Mouse (Mus musculus) liver, postnatal 0 days (tissue): ENCODE results near the gene Cryzl1.

Experiments
- CTCF ChIP-seq: sonication (generic); IDR thresholded peaks from 2 replicates; pipeline ENCODE4 v1.5.1; 2016; ENCODE audit warnings: antibody characterized with exemption, low read depth
- EP300 ChIP-seq: IDR thresholded peaks from 2 replicates; pipeline ENCODE4 v1.6.1; 2016; ENCODE audit warnings: antibody characterized with exemption, low read depth, mild to moderate bottlenecking

DNA sequence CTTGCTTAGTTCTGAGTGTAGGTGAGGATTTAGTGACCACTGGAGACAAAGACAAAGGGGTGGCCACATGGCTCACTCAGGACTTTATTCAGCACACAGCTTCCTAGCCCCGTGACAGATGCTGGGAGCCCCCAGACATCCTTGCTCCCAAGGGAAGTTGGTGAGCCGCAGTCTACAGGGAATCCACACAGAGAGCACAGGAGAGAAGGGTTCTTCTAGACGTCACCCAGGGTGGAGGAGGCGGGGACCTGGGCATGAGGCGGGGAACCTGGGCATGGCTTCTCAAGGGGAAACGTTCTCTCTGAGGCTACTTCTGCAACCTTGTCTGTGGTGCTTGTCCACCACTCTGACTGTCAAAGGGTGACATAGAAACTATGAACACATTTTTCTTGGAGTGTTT lies 35.2 kb upstream of the Cryzl1 start:
- TF ChIP-seq EP300 = no peak
- TF ChIP-seq CTCF = no peak
